Mouse (Mus musculus) granulocyte monocyte progenitor cell, adult 5-6 weeks (primary cell): ENCODE data around the gene Lhb. TPM values are rescaled to one million over a fixed set of nuclear protein-coding genes. Genes with fewer than 3 reads are reported as not detected.
"Not testable (repeated sequence)": the region's sequence is repeated elsewhere in the genome, so short reads cannot be mapped to it uniquely, and the experiment has no call there.

Experiments
- ATAC-seq: replicated peaks from 2 replicates; pipeline ENCODE4 v1.8.0; 2016; ENCODE audit warnings: mild to moderate bottlenecking, moderate TSS enrichment, inconsistent platforms; ENCODE audit not compliant: poor library complexity, severe bottlenecking
- total RNA-seq, 2 experiments: library from RNA; stranded (forward) in 1 of 2; stranded (reverse) in 1 of 2; fragments of 200-712, 200-1000 nt in 1 of 2; fragments of >200 nt in 1 of 2; fragmentation: Nextera tagmentation in 1 of 2; gene quantifications; 2 replicates each; pipeline ENCODE4 v1.2.3; 2014 to 2017

Lhb gene
- total RNA-seq, 2 experiments from 2014 or later = not detected

DNA sequence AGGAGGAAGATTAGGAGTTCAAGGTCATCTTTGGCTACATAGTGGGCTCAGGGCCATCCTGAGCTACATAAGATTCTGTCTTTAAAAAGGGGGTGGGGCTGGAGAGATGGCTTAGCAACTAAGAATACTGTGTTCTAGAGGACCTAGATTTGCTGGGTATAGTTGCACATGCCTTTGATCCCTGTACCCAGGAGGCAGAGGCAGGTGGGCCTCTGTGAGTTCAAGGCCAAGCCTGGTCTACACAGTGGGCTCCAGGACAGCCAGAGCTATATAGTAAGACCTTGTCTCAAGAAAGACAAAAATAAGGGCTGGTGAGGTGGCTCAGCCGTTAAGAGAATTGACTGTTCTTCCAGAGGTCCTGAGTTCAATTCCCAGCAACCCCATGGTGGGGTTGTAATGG, 29.4 kb downstream of the Lhb start:
- no peak for ATAC-seq

DNA sequence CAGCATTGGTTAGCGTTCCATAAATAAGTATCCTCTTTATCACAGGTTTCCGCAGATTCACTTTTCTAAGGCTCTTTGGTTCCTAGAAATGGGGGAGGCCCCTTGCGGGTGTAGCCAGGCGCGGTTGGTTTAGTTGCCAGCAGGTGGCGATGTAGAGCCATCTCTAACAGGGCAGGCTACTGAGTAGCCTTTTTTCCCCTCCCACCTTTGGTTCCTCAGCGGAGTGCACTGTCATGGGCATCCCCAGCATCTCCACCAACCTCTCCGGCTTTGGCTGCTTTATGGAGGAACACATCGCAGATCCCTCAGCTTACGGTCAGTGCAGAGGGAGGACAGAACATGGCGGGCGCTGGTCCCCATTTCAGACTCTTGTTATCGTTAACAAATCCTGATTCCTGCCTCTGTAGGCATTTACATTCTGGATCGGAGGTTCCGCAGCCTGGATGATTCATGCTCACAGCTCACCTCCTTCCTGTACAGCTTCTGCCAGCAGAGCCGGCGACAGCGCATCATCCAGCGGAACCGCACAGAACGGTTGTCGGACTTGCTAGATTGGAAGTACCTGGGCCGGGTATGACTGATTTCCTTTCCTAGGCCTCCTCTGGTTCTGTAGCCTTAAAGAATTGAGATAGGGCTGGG, 30.8 kb downstream of the Lhb start:
- peak; percentile 84 for ATAC-seq

DNA sequence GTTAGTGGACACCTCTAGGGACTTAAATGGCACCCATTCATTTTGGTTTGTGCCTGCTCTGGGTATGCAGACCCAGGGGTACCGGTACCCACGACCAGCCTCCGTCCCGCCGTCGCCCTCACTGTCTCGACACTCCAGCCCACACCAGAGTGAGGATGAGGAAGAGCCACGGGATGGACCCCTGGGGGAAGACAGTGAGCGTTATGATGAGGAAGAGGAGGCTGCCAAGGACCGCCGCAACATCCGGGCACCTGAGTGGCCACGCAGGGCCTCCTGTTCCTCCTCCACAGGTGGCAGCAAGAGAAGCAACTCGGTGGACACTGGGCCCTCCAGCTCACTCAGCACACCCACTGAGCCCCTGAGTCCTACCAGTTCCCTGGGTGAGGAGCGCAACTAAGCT, 34.4 kb downstream of the Lhb start:
- no peak for ATAC-seq

DNA sequence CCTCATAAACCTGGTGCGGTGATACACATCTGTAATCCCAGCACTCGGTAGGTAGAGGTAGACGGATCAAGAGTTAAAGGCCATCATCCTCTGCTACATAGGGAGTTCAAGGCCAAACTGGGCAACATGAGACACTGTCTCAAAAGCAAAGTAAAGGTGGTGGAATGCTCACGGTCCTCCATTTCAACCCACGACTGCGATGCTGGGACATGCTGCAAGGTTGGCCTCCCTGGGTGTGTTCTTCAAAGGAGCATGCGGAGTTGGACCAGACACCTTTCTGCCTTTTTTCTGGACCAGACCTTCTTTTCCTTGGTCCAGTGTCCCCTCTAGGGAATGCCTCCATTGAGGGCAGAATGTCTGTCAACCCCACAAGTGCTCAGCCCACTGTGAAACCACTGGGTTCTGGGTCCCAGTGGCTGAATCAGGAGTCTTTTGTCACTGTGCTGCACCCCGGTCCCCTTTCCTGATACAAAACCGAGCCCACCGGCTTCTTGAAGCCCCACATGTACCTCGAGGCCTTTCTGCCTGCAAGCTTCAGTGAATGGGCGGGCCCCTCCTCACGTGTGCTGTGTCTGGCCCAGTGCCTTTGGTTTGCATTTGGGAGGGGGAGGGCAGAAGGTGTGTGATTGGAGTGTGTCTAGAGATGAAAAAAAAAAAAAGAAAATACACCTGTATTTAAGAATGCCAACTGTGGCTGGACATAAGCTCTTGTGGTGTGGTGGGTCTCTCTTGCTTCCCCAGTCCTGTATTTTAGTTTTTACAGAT, 35.5 kb downstream of the Lhb start:
- ATAC-seq = no peak

DNA sequence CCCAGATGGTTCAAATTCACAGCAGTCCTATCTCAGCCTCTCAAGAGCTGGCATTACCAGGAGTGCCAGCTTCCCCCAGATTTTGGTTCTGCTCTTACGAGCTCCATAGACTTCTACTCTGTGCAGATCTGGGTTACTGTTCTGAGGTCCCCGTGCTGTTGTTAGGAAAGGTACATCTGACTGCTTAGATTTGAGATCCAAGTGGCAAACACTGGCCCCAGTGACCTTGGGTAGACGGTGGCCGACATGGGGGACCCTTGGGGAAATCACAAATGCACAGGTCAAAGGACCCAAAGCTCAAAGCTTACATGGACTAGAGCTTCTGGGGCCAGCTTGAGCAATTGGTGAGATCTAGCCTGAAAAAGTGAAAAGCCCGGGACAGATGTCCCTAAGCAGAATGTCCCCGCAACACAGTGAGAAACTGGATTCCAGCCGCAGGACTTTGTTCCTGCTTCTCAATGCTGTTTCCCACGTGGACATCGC, 36.1 kb downstream of the Lhb start:
- ATAC-seq = no peak

DNA sequence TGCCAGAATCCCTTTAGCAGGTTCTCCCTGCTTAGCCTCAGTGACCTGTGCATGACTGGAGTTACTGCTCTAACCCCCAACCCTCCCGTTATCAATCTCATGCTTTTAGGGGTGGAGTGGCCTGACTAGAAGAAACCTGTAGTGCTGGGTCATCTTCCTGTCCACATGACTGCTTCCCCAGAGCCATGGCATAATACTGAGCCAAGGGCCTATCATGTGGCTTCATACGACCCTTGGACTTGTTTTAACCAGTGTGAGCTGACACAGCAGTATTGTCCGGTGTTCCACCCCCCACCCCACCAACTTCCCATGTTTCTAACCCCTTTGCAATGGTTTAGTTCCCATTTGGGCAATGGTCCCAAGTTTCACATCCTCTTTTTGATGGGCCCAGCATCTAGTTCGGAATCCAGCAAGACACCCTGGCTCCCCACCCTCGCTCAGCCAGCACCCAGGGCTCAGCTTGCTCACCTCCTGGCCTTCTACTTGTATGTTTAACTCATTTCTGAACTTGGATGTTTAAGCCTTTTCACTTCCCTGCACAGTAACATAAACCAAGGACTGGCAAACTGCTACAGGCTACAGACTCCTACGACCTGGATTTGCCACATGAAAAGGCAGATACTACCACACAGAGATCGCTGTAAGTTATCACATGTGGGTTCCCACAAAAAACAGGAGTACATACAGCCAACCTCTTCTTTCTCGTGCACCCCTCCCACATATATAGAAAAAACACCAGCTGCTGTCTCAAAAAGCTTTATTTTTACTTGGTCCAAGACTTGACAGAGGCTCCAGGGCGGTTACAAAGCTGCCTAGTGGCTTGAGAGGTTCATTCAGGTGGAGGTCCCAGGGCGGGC, 36.8 kb downstream of the Lhb start:
- ATAC-seq = peak; percentile 54

DNA sequence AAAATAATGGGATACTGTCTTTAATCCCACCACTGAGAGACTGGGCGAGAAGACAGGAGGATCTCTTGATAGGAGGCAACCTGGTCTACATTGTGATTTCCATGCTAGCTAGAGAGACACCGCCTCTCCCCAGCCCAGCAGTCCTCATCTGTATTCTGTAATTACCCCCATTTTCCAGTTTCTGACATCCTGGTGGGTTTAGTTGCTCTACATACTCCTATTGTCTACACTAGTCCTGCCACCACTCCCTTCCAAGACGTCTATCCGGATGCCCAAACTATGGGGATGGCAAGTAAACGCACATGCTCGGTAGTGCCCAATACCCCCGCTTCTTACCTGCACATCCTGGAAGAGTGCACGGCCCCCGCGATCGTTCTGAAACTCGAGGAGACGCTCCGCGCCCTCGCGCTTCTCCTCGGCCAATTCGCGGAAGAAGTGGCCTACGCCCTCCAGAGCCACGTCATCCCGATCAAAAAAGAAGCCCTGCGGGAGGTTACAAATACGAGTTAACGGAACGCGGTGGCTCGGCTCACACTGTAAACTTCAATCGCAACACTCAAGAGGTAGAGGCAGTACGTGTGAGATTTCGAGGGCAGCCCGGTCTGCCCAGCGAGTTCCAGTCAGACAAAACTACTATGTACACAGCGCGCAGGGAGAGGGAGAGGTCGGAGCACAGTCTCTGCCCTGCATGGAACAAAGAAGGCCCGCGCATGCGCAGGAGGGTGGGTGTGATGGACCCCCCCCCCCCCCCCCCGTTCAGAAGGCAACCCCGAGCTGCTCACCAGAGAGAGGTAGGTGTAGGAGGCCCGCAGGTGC, 38.3 kb downstream of the Lhb start:
- ATAC-seq = peak; percentile 6; the same call in 1 of the 2 replicates

DNA sequence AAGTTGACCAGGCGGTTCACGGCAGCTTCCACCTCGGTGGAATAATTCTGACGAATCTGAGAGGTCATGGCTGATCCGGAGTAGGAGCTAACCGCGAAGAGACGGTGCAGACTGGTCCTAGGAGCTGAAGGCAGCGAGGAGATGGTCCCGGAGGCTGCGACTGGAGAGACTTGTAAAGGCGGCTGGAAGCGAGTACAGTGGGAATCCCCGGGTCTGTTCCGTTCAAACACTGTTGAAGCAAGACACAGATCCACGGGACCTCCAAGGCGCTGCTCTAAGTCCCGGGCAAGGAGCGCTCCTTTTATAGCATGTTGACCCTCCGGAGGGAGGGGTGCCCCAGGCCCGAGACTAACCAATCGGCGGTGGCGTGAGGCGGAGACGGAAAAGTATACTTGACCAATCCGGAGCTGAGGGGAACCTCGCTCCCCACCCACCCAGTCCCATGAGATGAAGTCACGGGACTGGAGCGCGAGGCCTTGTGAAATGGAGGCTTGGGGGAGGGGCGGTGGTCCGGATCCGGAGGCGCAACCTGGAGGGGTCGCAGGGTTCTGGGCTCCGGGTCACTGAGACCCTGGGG, 39.0 kb downstream of the Lhb start, which contains the start of gene Ftl1:
TSS of gene Ftl1 (minus strand) at position 321 of the 577 bp plus-strand sequence.
- peak; percentile 63 for ATAC-seq

DNA sequence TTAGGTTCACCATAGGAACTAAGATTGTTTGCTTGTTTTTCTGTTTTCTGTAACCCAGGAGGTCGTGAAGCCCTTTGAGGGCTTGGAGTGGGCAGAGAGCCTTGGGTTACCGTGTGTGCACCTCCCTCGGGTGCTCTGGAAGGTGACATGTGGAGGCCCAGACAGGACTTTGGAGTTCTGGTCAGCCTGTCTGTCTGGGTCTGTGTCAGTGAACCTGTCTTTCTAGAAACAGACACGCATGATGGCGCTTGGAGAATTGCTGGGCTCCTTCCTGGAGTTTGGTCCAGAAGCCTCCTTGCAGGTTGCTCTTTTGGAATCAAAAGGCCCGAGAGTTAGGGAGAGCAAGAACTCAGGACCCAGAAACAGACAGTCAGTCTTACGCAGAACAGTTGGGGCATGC, 39.8 kb downstream of the Lhb start:
- no peak for ATAC-seq

DNA sequence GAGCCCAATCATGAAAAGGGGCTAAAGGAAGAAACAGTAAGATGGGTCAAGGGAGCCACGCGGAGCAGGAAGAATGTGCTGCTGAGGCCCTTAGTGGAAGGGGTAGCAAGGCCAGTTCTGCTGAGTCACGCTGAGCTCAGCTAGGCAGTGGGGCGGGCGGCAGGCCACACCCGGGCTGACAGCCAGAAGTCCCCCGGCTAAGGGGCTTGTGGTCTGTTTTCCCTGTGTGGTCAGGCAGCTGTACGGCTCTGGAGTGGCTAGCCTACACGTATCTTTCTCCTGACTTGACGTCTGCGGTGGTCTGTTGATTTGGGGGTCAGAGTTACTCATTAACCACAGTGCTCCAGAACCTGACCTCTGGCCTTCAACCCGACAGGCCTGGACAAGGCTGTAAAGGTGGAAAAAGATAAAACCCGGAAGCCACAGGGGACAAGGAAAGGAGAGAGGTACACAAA, 40.3 kb downstream of the Lhb start:
- peak; percentile 55 for ATAC-seq

DNA sequence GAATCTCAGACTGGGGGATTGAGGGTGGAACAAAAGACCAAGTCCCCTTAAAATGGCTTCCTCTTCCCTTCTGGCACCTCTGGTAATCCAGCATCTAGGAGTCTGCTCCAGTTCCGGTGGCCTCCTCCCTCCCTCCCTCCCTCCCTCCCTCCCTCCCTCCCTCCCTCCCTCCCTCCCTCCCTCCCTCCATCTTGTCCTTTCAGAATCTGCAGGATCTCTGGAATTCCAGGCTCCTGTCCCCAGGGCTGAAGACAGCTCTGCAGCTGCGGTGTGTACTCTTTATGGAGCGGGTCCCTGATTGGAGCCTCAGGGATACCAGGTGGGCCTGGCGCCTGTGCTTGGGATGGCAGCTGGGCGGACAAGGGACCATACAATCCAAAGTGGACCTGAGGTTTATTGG, 40.7 kb downstream of the Lhb start:
- ATAC-seq = no peak

DNA sequence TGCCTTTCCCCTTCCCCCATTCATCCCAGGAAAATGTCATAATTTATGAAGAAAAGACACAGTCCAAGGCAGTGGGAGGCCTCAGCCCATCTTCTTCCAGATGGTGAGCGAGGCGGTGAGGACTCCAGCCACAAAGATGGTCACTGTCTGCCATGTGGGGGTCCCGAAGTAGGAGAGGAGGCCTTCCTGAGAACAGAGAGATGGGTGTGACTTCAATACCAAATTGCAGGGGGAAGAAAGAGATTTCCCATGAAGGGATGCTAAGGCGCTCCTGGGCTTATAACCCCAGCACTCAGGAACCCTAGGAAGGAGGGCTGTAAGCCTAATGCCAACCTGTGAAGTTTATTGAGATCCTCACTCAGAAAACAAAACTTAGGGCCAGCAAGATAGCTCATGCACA, 41.2 kb downstream of the Lhb start:
- ATAC-seq = no peak

DNA sequence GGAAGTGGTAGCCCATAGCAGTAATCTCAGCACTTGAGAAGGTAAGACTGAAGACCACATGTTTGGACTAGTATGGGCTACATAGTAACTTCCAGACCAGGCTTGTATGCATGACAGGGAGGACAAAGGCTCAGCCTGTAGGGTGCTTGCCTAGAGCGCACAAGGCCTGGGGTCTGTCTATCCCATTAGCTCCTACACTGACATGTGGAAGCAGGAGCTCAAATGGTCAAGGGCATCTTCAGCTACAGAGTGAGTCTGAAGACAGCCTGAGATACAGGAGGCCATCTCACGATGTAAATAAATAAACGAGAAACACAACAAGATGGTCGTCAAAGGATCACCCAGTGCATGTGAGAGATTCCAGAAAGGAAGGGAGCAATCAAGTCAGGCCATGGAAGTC, 41.7 kb downstream of the Lhb start:
- no peak for ATAC-seq

DNA sequence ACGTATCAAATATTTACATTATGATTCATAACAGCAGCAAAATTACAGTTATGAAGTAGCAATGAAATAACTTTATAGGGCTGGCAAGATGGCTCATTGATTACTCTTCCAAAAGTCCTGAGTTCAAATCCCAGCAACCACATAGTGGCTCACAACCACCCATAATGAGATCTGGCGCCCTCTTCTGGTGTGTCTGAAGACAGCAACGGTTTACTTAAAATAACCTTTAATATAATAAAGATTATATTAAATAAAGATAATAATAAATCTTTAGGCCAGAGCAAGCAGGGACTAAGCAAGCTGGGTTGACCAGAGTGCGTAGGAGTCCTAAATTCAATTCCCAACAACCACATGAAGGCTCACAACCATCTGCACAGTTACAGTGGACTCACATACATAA, 42.2 kb downstream of the Lhb start:
- not testable (repeated sequence) for ATAC-seq

DNA sequence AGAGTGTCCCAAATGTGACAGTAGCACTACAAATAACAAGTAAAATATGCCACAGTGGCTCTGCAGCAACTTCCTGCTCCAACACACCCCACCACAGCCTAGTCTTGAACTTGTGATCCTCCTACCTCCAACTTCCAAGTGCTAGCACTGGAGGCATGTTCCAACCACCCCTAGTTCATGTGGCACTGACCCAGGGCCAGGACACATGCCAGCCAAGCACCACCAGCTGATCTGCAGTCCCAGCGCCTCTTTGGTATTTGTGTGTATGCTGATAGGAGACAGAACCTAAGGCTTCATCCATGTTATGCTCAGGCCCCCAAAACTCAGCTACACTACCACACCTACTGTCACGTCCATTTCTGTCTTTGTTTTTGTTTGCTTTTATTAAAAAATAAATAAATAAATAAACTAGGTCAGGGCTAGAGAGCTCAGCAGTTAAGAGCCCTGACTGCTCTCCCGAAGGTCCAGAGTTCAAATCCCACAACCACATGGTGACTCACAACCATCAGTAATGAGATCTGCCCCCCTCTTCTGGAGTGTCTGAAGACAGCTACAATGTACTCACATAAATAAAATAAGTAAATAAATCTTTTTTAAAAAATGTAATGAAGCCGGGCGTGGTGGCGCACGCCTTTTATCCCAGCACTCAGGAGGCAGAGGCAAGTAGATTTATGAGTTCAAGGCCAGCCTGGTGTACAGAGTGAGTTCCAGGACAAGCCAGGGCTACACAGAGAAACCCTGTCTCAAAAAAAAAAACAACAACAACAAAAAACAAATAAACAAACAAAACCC, 43.6 kb downstream of the Lhb start:
- ATAC-seq = no peak

DNA sequence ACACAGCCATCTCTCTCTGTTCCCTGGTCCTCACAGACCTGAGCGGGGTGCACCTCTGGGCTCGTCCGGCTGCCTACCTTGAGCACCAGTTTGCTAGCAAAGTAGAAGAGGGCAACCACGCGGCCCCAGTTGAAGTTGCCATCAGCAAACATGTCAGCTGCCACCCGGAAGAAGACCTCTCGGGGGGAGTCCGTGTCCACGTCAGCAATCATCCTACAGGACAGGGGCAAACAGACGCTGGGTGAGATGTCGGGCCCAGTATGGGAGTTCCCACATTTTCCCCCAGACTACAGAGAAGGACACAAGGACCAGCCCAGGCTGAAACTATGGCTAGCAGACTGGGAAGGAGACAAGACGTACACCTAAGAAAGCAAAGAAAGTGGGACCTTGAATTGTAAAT, 44.5 kb downstream of the Lhb start:
- ATAC-seq = no peak

DNA sequence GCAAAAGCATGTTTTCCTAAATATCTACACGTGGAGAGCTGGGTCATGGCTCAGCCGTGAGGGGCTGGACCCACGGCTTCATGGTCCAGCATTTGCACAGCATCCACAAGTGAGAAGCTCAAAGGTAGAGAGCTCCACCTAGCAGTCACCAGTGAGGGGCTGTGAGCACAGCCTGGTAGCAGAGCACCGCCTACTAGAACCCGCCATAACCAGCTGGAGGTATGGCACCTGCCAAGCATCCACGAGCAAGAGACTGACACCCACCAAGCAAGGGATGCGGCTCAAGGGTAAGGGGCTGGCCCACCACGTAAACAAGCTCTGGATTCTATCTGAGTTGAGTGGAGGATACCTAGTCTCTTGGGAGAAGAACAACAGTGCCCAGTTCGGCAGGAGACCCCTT, 44.9 kb downstream of the Lhb start:
- no peak for ATAC-seq

DNA sequence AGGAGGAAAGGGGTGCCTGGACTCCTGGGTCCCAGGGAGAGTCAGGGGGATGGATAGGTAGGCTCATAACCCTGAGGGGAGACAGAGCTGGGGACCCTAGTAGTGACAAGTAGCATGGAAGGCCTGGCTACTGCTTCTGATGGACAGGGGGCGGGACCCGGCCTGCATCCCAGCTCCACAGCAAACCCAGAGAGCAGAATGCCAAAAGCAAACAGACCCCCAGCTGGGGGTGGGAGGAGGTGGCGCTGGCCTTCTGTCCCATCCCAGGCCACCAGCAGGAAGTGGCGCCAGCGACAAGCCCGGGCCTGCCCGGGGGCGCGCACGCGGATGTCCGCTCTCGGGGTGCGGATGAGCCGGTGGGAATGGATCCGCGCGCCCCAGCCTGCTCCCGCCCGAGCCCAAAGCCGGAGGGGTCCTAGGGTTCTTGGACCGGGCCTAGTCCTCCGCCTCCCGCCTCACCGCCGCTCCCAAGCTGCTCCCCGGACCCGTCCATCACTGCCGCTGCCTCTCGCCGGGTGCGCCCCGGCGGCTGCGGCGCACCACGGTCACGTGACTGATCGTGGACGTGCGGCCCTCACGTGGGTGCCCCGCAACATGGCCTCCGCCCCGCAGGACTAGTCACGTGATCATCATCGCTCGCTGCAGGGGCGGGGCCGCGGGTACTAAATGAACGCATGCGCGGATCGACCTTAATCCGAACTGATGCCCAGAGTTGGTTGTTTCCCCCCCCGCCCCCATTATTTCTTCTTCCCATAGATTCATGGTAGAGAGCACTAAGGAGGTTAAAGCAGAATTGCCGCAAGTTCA, 45.9 kb downstream of the Lhb start, which contains the start of gene Bax:
TSS of gene Bax (minus strand) at position 616 of the 807 bp plus-strand sequence.
- ATAC-seq = peak; percentile 81
